Mouse (Mus musculus) erythroblast, adult 5-6 weeks (primary cell): ENCODE data around the gene Rab21. TPM values are rescaled to one million over a fixed set of nuclear protein-coding genes. Genes with fewer than 3 reads are reported as not detected.
"Not testable (repeated sequence)": the region's sequence is repeated elsewhere in the genome, so short reads cannot be mapped to it uniquely, and the experiment has no call there.

Source experiments
- ATAC-seq: replicated peaks from 2 replicates; pipeline ENCODE4 v1.8.0; 2016; ENCODE audit warnings: moderate number of reproducible peaks, mild to moderate bottlenecking, moderate TSS enrichment, inconsistent platforms; ENCODE audit not compliant: poor library complexity, low FRiP score, severe bottlenecking
- total RNA-seq, 2 experiments: library from RNA; stranded (forward) in 1 of 2; stranded (reverse) in 1 of 2; fragments of 150-400 nt in 1 of 2; fragments of 200-764, 138-1000 nt in 1 of 2; gene quantifications; 2 replicates each; pipeline versions ENCODE4 v1.2.3 to v1.2.4; 2015 to 2017; ENCODE audit warnings: low replicate concordance in 2 of 2

The Rab21 gene
- total RNA-seq, 2 experiments from 2014 or later, result 18.9 to 28.2 TPM

- ATAC-seq, result no peak
Observed at GRCm38 (mm10) chr10:115332420-115332952, 17.1 kb upstream of the Rab21 start.

- ATAC-seq, result no peak
Observed at GRCm38 (mm10) chr10:115329010-115329530, 13.7 kb upstream of the Rab21 start.

- ATAC-seq, result no peak
Observed at GRCm38 (mm10) chr10:115328514-115328913, 13.1 kb upstream of the Rab21 start.

GRCm38 (mm10) chr10:115323295-115323694 lies 7.9 kb upstream of the Rab21 start:
- ATAC-seq, result peak; percentile 88

- ATAC-seq, result no peak
Observed at GRCm38 (mm10) chr10:115321317-115322035, 6.1 kb upstream of the Rab21 start.

GRCm38 (mm10) chr10:115318388-115318787 lies 3.0 kb upstream of the Rab21 start:
- not testable (repeated sequence) for ATAC-seq

- no peak for ATAC-seq
Observed at GRCm38 (mm10) chr10:115316313-115316712, 919 bp upstream of the Rab21 start.

GRCm38 (mm10) chr10:115314582-115315452 lies 577 bp downstream of the Rab21 start:
- ATAC-seq, result peak; percentile 61

GRCm38 (mm10) chr10:115314287-115314581 lies 1.2 kb downstream of the Rab21 start:
- no peak for ATAC-seq

- no peak for ATAC-seq
Observed at GRCm38 (mm10) chr10:115313641-115314286, 1.6 kb downstream of the Rab21 start.

- no peak for ATAC-seq
Observed at GRCm38 (mm10) chr10:115312732-115313131, 2.7 kb downstream of the Rab21 start.

GRCm38 (mm10) chr10:115312194-115312593 lies 3.2 kb downstream of the Rab21 start:
- ATAC-seq, result no peak

GRCm38 (mm10) chr10:115311263-115311965 lies 4.0 kb downstream of the Rab21 start:
- ATAC-seq, result no peak

- no peak for ATAC-seq
Observed at GRCm38 (mm10) chr10:115309191-115309590, 6.2 kb downstream of the Rab21 start.

GRCm38 (mm10) chr10:115307331-115307875 lies 8.0 kb downstream of the Rab21 start:
- no peak for ATAC-seq

- ATAC-seq, result no peak
Observed at GRCm38 (mm10) chr10:115298683-115299082, 16.7 kb downstream of the Rab21 start.

- no peak for ATAC-seq
Observed at GRCm38 (mm10) chr10:115297582-115297981, 17.8 kb downstream of the Rab21 start.

GRCm38 (mm10) chr10:115296401-115296935 lies 18.9 kb downstream of the Rab21 start:
- no peak for ATAC-seq

- ATAC-seq, result no peak
Observed at GRCm38 (mm10) chr10:115295162-115295561, 20.2 kb downstream of the Rab21 start.
